Mouse (Mus musculus) heart, postnatal 36 days (tissue): ENCODE data around the gene Zbtb5. TPM values are rescaled to one million over a fixed set of nuclear protein-coding genes. Genes with fewer than 3 reads are reported as not detected.
"Not testable (repeated sequence)": the region's sequence is repeated elsewhere in the genome, so short reads cannot be mapped to it uniquely, and the experiment has no call there.

Experiments used
- DNase-seq, 2 experiments: peaks; one replicate each; pipeline ENCODE4 v3.0.0; 2021 to 2022
- intact Hi-C: fragments of 180-260 bp; cut with DNase I; formaldehyde crosslinking; loops from one replicate; pipeline ENCODE4 v1.15.1; 2025
- total RNA-seq, 2 experiments: library from RNA; stranded (reverse); gene quantifications; 2 replicates each; pipeline ENCODE4 v1.2.3; 2021

Gene Zbtb5
- total RNA-seq, 2 experiments from 2014 or later, result 6.0 to 6.1 TPM

DNA sequence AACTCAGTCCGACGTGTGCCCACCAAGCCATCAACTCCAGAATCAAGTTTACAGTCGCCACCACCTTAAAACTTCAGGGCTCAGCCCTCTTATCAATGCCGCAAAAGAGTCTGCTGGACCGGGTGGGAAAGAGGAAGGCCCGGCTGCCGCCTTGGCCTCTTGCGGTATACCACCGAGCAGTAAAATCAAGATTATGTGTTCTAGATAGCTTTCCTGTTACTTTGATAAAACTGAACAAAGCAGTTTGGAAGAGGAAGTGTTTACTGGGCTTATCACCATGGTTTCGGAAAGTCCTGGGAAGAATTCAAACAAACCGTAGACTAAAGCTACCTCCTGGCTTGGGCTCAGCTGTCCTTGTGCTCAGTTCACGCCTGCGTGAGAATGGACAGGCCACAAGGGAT is 819 bp upstream of the Zbtb5 start:
- intact Hi-C loops, result loop anchor here (5.0 to 10.0 kb wide), 2 partner anchors 519 to 842 kb away; partner anchors contain the start of gene Shb
- DNase-seq, result no peak

GRCm38 (mm10) chr4:45011581-45012104 is 569 bp downstream of the Zbtb5 start:
- peak in 1 of 2 experiments; percentile 61 for DNase-seq
- intact Hi-C loops, result loop anchor here (5.0 to 10.0 kb wide), 2 partner anchors 521 to 843 kb away; partner anchors contain the start of gene Shb

- no peak for DNase-seq
- intact Hi-C loops, result loop anchor here (5.0 to 10.0 kb wide), 2 partner anchors 521 to 844 kb away; partner anchors contain the start of gene Shb
These were observed 1.3 kb downstream of the Zbtb5 start for GRCm38 (mm10) chr4:45010806-45011415.

- intact Hi-C loops, result no loop called here
- no peak for DNase-seq
These were observed 6.8 kb downstream of the Zbtb5 start for GRCm38 (mm10) chr4:45005452-45005851.

GRCm38 (mm10) chr4:45000001-45000400 is 12.2 kb downstream of the Zbtb5 start:
- intact Hi-C loops, result no loop called here
- no peak for DNase-seq

DNA sequence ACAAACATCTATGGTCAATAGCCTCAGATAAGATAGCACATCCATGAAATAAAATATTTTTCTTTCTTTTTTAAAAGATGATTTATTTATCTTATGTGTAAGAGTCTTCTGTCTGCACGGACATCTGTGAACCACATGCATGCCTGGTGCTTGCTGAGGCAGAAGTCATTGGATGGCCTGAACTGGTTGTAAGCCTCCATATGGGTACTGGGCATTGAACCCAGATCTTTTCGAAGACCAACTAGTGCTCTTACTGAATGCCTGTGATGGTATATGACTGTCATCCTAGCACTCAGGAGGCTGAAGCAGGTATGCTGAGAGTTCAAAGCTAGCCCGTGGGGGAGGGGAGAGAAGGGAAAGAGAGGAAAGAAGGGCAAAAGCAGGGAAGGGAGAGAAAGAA is 14.1 kb downstream of the Zbtb5 start:
- no peak for DNase-seq
- intact Hi-C loops, result no loop called here

- no peak for DNase-seq
- intact Hi-C loops, result no loop called here
These were observed 17.4 kb downstream of the Zbtb5 start for GRCm38 (mm10) chr4:44994776-44995175.

- intact Hi-C loops, result no loop called here
- no peak for DNase-seq
These were observed 18.4 kb downstream of the Zbtb5 start for GRCm38 (mm10) chr4:44993847-44994246.

- intact Hi-C loops, DNase-seq: not testable (repeated sequence)
These were observed 19.0 kb downstream of the Zbtb5 start for GRCm38 (mm10) chr4:44993179-44993578.

DNA sequence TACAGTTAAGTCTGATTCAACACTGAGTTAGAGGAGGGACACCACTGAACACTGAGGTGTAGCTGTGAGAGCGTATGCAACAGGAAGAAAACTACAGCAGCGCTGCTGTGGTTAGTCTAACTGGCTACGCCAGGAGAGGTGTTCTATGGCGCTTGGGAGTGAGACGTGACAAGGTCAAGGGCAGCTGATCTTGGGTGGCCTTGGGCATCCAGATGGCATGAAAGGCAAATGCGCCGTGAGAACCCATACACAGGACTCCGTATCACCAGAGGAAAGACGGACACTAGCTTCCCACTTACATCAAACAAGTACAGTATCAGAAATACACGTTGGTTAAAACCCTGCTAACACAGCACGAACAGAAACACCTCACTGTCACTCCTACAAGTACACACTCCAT is 19.9 kb downstream of the Zbtb5 start:
- intact Hi-C loops, DNase-seq: not testable (repeated sequence)

DNA sequence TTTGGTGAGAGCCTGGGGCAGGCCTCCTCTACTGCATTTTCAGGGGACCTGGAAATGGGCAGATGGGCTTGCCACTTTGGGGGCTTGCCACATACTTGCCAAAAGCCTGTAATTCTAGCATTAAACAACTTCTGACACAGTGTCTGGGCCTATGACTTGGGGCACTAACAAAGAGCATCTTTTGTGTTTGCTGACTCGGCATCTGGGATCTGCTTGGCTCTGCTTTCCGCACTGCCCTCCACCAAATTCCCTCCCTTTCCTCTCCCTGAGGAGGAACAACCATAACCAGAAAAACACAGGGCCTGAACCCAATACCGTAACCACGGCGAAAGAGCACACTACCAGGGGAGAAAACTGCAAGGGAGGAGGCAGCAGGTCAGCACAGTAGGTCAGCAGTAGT is 21.7 kb downstream of the Zbtb5 start:
- no peak for DNase-seq
- intact Hi-C loops, result no loop called here

DNA sequence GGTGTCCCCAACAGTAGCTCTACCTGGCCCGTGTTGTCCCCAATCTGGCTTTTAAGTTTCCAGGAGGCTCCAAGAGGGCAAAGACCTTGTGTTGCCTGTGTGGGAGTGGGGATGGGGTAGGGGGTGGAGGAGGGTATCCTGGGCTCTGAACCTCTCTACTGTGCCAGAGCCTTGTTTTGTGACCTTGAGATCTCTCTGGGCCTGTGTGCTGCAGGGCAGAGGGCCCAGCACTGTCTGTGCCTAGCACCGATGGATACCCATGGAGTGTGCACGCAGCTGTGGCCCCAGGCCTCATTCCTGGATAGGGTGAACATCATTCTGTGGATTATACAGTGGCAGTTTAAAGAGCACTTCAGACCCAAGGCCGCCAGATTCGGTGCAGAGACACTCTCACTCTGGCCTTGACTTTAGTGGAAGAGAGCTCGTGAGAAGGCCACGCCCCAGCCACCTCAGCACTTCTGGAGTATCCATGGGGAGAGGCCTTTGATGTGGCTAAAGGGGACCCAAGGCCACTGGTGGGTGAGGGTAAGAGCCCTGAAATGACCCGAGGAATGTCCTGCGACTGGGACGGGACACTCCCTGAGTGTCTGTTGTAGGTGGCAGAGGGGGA is 29.0 kb downstream of the Zbtb5 start:
- intact Hi-C loops, result no loop called here
- no peak for DNase-seq

DNA sequence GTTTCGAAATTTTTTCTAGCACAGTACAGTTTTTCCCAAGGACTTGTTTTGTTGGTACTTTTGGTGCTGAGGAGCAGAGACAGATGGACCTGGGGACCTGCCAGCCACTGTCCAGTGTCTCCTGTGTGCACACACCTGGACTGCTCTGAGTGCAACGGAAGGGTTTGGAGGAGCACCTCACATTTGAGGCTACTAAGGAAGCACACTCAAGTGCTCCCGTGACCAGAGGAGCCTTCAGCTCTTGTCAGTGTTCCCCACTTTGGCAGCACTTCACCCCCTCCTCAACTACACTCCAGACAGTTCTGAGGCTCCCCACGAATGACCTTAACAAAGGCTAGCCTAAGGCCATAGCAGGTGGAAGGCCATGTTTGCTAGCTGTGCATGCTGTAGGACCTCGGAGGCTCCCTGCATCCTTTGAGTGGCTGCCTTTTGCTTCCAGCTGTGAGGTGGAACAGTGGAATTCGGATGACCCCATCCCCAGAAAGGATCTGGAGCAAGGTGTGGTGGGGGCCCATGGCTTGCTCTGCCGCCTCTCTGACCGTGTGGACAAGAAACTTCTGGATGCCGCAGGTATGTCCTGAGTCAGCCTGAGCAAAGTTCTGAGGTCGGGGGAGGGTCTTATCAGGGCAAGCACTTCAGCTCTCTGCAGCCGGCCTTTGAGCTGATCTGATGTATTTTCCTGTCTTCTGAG is 29.6 kb downstream of the Zbtb5 start:
- intact Hi-C loops, result no loop called here
- DNase-seq, result no peak

GRCm38 (mm10) chr4:44981974-44982287 is 30.3 kb downstream of the Zbtb5 start:
- intact Hi-C loops, result no loop called here
- DNase-seq, result no peak

DNA sequence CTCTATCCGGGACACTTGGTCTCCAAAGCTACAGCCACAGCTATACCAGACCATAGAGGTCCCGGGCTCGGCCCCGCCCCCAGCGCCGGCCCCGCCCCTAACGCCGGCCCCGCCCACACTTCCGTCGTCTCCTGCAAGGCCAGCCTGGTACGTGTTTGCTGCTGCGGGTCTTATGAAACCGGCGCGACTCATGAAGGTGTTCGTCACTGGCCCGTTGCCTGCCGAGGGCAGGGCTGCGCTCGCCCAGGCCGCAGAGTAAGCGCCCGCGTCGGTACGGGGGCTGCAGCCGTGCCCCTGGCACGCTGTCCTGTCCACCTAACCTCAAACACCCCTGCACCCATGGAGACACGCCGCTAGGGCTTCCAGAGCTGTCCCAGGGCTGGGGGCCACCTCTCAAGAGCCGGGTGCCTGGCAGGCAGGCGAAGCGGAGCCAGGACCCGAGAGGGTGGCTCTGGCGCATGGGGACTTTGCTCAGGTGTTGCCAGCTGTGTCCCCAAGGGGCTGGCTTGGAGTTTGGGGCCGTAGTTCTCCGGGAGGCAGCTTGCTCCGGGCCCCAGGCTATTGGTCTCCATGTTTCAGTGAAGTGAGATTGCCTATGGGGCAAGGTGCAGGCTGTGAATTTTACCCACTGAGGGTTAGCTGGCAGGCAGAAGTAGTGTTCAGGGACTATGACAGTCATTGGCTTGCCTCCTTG is 30.8 kb downstream of the Zbtb5 start, which contains the start of gene Grhpr:
Grhpr (plus strand) TSS at position 116 of the 694 bp plus-strand sequence.
- DNase-seq, result peak; percentile 79
- intact Hi-C loops, result no loop called here

GRCm38 (mm10) chr4:44979794-44980338 is 32.3 kb downstream of the Zbtb5 start:
- no peak for DNase-seq
- intact Hi-C loops, result no loop called here

- intact Hi-C loops, result no loop called here
- DNase-seq, result no peak
These were observed 34.0 kb downstream of the Zbtb5 start for GRCm38 (mm10) chr4:44978175-44978574.

GRCm38 (mm10) chr4:44976921-44977710 is 35.1 kb downstream of the Zbtb5 start:
- DNase-seq, result no peak
- intact Hi-C loops, result no loop called here

GRCm38 (mm10) chr4:44976026-44976615 is 36.1 kb downstream of the Zbtb5 start:
- intact Hi-C loops, result no loop called here
- DNase-seq, result no peak
